Mouse (Mus musculus): Measurements from ENCODE around the gene Lima1. TPM values are rescaled to one million over a fixed set of nuclear protein-coding genes. Genes with fewer than 3 reads are reported as not detected.

Gene Lima1
- polyA plus RNA-seq, 2 experiments: 76.0 to 81.2 TPM

- Histone ChIP-seq H3K4me2 (replicated peaks; ENCODE audit: low read depth, low read length, severe bottlenecking) (no peak overlapping the region), H3K27me3 (ENCODE audit: control insufficient read depth, insufficient read depth, low read length) (no peaks in the 10 kb centered on the region), H3K4me3 (replicated peaks; ENCODE audit: low read length) (no peak overlapping the region), H3K27ac (replicated peaks; ENCODE audit: low read depth, low read length) (no peak overlapping the region), H3K4me1 (ENCODE audit: control insufficient read depth, insufficient read depth, low read length) (peaks cover 11% of the 10 kb centered on the region), H3K36me3 (ENCODE audit: control insufficient read depth, insufficient read depth, low read length) (peaks cover 25% of the 10 kb centered on the region), H3K9ac (ENCODE audit: low read depth, low read length, severe bottlenecking) (no peak overlapping the region), H3K9me3 (ENCODE audit: control insufficient read depth, low read length) (no peaks in the 10 kb centered on the region)
- ATAC-seq (ENCODE audit: low FRiP score, low read depth): no peak
- WGBS: 89% methylated on average over 24 of the region's 24 CpGs
- TF ChIP-seq POLR2A (IDR thresholded peaks at IDR 0.05; ENCODE audit: borderline replicate concordance, extremely low read depth, insufficient read depth, insufficient read length): no peak
- DNase-seq (ENCODE audit: low spot score): no peak
Observed at GRCm38 (mm10) chr15:99814554-99815260, 60.5 kb downstream of the Lima1 start.

GRCm38 (mm10) chr15:99813639-99814038, 61.6 kb downstream of the Lima1 start:
- Histone ChIP-seq H3K9me3 (ENCODE audit: control insufficient read depth, low read length) (no peaks in the 10 kb centered on the region), H3K4me3 (replicated peaks; ENCODE audit: low read length) (no peak overlapping the region), H3K4me2 (replicated peaks; ENCODE audit: low read depth, low read length, severe bottlenecking) (no peak overlapping the region), H3K27me3 (ENCODE audit: control insufficient read depth, insufficient read depth, low read length) (no peaks in the 10 kb centered on the region), H3K4me1 (ENCODE audit: control insufficient read depth, insufficient read depth, low read length) (peaks cover 11% of the 10 kb centered on the region), H3K9ac (ENCODE audit: low read depth, low read length, severe bottlenecking) (no peak overlapping the region), H3K36me3 (ENCODE audit: control insufficient read depth, insufficient read depth, low read length) (peaks cover 25% of the 10 kb centered on the region), H3K27ac (replicated peaks; ENCODE audit: low read depth, low read length) (no peak overlapping the region)
- WGBS: 92% methylated on average over 6 of the region's 6 CpGs
- ATAC-seq (ENCODE audit: low FRiP score, low read depth) (no peak), DNase-seq (ENCODE audit: low spot score) (no peak)
- no peak for TF ChIP-seq POLR2A (IDR thresholded peaks at IDR 0.05; ENCODE audit: borderline replicate concordance, extremely low read depth, insufficient read depth, insufficient read length)

- H3K36me3 ChIP-seq (ENCODE audit: control insufficient read depth, insufficient read depth, low read length): peaks cover 31% of the 10 kb centered on the region
- DNase-seq (ENCODE audit: low spot score) (no peak), ATAC-seq (ENCODE audit: low FRiP score, low read depth) (no peak)
- no peaks in the 10 kb centered on the region for H3K9me3 ChIP-seq (ENCODE audit: control insufficient read depth, low read length)
- no peak for TF ChIP-seq POLR2A (IDR thresholded peaks at IDR 0.05; ENCODE audit: borderline replicate concordance, extremely low read depth, insufficient read depth, insufficient read length)
- peaks cover 14% of the 10 kb centered on the region for H3K4me1 ChIP-seq (ENCODE audit: control insufficient read depth, insufficient read depth, low read length)
- no peak overlapping the region for H3K9ac ChIP-seq (ENCODE audit: low read depth, low read length, severe bottlenecking)
- H3K27me3 ChIP-seq (ENCODE audit: control insufficient read depth, insufficient read depth, low read length): no peaks in the 10 kb centered on the region
- no peak overlapping the region for H3K27ac ChIP-seq (replicated peaks; ENCODE audit: low read depth, low read length)
- 59% methylated on average over 7 of the region's 7 CpGs for WGBS
- H3K4me2 ChIP-seq (replicated peaks; ENCODE audit: low read depth, low read length, severe bottlenecking): no peak overlapping the region
- H3K4me3 ChIP-seq (replicated peaks; ENCODE audit: low read length): no peak overlapping the region
Observed at GRCm38 (mm10) chr15:99812097-99812496, 63.2 kb downstream of the Lima1 start.

- Histone ChIP-seq H3K36me3 (ENCODE audit: control insufficient read depth, insufficient read depth, low read length) (peaks cover 42% of the 10 kb centered on the region), H3K9me3 (ENCODE audit: control insufficient read depth, low read length) (no peaks in the 10 kb centered on the region), H3K27me3 (ENCODE audit: control insufficient read depth, insufficient read depth, low read length) (no peaks in the 10 kb centered on the region), H3K4me2 (replicated peaks; ENCODE audit: low read depth, low read length, severe bottlenecking) (0 out of 2 replicates have a peak overlapping the region, but pooled peaks have one; percentile 5), H3K9ac (ENCODE audit: low read depth, low read length, severe bottlenecking) (0 out of 2 replicates have a peak overlapping the region, but pooled peaks have one; percentile 21), H3K4me3 (replicated peaks; ENCODE audit: low read length) (no peak overlapping the region), H3K4me1 (ENCODE audit: control insufficient read depth, insufficient read depth, low read length) (peaks cover 18% of the 10 kb centered on the region), H3K27ac (replicated peaks; ENCODE audit: low read depth, low read length) (0 out of 2 replicates have a peak overlapping the region, but pooled peaks have one; percentile 1)
- 37% methylated on average over 21 of the region's 21 CpGs for WGBS
- no peak for ATAC-seq (ENCODE audit: low FRiP score, low read depth)
- peak; percentile 32 for DNase-seq (ENCODE audit: low spot score)
- no peak for TF ChIP-seq POLR2A (IDR thresholded peaks at IDR 0.05; ENCODE audit: borderline replicate concordance, extremely low read depth, insufficient read depth, insufficient read length)
Observed at GRCm38 (mm10) chr15:99807776-99808735, 67.2 kb downstream of the Lima1 start.

GRCm38 (mm10) chr15:99806171-99806570, 69.1 kb downstream of the Lima1 start:
- ATAC-seq (ENCODE audit: low FRiP score, low read depth) (no peak), DNase-seq (ENCODE audit: low spot score) (no peak)
- Histone ChIP-seq H3K4me3 (replicated peaks; ENCODE audit: low read length) (no peak overlapping the region), H3K9ac (ENCODE audit: low read depth, low read length, severe bottlenecking) (no peak overlapping the region), H3K9me3 (ENCODE audit: control insufficient read depth, low read length) (no peaks in the 10 kb centered on the region), H3K27me3 (ENCODE audit: control insufficient read depth, insufficient read depth, low read length) (no peaks in the 10 kb centered on the region), H3K4me1 (ENCODE audit: control insufficient read depth, insufficient read depth, low read length) (peaks cover 26% of the 10 kb centered on the region), H3K27ac (replicated peaks; ENCODE audit: low read depth, low read length) (no peak overlapping the region), H3K36me3 (ENCODE audit: control insufficient read depth, insufficient read depth, low read length) (peaks cover 40% of the 10 kb centered on the region), H3K4me2 (replicated peaks; ENCODE audit: low read depth, low read length, severe bottlenecking) (no peak overlapping the region)
- WGBS: 45% methylated on average over 7 of the region's 7 CpGs
- no peak for TF ChIP-seq POLR2A (IDR thresholded peaks at IDR 0.05; ENCODE audit: borderline replicate concordance, extremely low read depth, insufficient read depth, insufficient read length)
